Mouse (Mus musculus) heart, embryonic 12.5 days (tissue): ENCODE measurements at regions not wholly inside any gene's neighbourhood (a gene's known extent, or its start where the extent isn't known, plus 50 kb on each side); places are given as distances from the start of the nearest gene placed in this dataset.

Experiments
- ATAC-seq: fragments of 200-750 bp; cut with Nextera tagmentation; 2 replicates; pipeline ENCODE4 v1.8.0; 2017; ENCODE audit warnings: moderate TSS enrichment, moderate library complexity; ENCODE audit not compliant: insufficient number of reproducible peaks, low FRiP score
- H3K27ac ChIP-seq: fragments of 300-500 bp; sonication (generic); 2 replicates; pipeline ENCODE4 v1.5.1; 2016; ENCODE audit warnings: mild to moderate bottlenecking, moderate library complexity; ENCODE audit not compliant: poor library complexity, severe bottlenecking
- H3K27me3 ChIP-seq: fragments of 300-500 bp; sonication (generic); replicated peaks from 2 replicates; pipeline ENCODE4 v1.6.1; 2016; ENCODE audit warnings: mild to moderate bottlenecking, moderate library complexity
- H3K36me3 ChIP-seq: fragments of 300-500 bp; sonication (generic); 2 replicates; pipeline ENCODE4 v1.6.1; 2016; ENCODE audit warnings: mild to moderate bottlenecking, moderate library complexity
- H3K4me1 ChIP-seq: fragments of 300-500 bp; sonication (generic); replicated peaks from 2 replicates; pipeline ENCODE4 v1.6.1; 2016; ENCODE audit warnings: mild to moderate bottlenecking
- H3K4me2 ChIP-seq: fragments of 300-500 bp; sonication (generic); 2 replicates; pipeline ENCODE4 v1.6.1; 2016; ENCODE audit warnings: mild to moderate bottlenecking, moderate library complexity
- H3K4me3 ChIP-seq: fragments of 300-500 bp; sonication (generic); 2 replicates; pipeline ENCODE4 v1.5.1; 2016; ENCODE audit warnings: mild to moderate bottlenecking
- H3K9ac ChIP-seq: fragments of 300-500 bp; sonication (generic); 2 replicates; pipeline ENCODE4 v1.6.1; 2016; ENCODE audit warnings: mild to moderate bottlenecking, moderate library complexity
- H3K9me3 ChIP-seq: fragments of 300-500 bp; sonication (generic); replicated peaks from 2 replicates; pipeline ENCODE4 v1.6.1; 2016; ENCODE audit warnings: mild to moderate bottlenecking, moderate library complexity
- WGBS: fragments of 180-500 bp; shearing (Covaris S2); methylation state at CpG from one replicate; pipeline ENCODE4 v1.1.7; 2016; 5-methylcytosine and 5-hydroxymethylcytosine counted together

DNA sequence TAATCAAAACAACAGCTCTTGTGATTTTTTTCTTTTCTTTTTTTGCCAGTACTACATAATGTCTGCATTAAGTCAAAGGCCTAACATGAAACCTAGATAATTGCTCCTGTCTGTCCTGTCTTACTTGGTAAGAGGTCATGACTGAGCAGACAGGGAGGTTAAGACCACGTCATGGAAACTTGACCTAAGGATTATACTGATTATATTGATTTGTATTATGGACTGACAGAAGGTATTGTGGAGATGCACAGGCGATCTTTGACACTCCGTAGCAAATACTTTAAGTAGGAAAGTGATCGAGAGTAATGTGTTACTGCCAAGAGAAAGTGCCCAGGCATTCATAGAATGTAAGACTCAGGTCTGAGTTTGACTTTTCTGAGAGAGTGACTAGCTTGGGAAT lies 543.8 kb upstream of the Adgrl2 start:
- Histone ChIP-seq H3K4me2 (no peak overlapping the region), H3K9ac (no peak overlapping the region), H3K4me3 (no peak overlapping the region), H3K27ac (no peak overlapping the region), H3K36me3 (no peaks in the 10 kb centered on the region), H3K9me3 (no peaks in the 10 kb centered on the region), H3K4me1 (no peaks in the 10 kb centered on the region), H3K27me3 (no peaks in the 10 kb centered on the region)
- no peak for ATAC-seq
- WGBS: 49% methylated on average over 4 of the region's 4 CpGs

DNA sequence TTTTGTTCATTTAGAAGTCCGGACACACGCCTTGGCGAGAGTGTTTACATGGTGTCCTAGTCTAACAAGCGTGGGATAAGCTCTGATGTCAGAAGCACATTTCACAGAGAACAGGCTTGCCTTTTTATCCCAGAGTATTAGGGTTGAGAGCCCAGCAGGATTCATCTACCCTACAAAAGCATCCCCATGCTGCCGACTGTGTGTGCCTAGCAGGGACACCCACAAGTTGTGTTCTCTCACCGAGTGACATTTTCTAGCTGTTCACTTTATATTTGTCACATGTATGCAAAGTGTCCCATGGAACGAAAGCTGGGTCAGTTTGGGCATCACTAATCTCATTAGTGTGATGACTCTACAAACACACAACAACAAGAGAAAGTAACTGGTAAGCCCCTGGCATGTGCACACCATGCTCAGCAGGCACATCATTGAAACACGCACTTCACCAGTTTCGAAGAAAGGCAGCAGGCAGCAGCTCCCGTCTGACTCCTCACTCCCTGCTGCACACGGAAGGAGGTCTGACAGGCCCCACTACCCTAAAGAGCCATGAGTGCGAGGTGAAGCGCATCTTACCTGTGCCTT lies 539.8 kb upstream of the Adgrl2 start:
- WGBS: 84% methylated on average over 13 of the region's 13 CpGs
- no peak for ATAC-seq
- no peaks in the 10 kb centered on the region for H3K9me3 ChIP-seq
- H3K4me3 ChIP-seq: no peak overlapping the region
- no peaks in the 10 kb centered on the region for H3K4me1 ChIP-seq
- H3K27me3 ChIP-seq: no peaks in the 10 kb centered on the region
- H3K9ac ChIP-seq: no peak overlapping the region
- no peak overlapping the region for H3K4me2 ChIP-seq
- no peak overlapping the region for H3K27ac ChIP-seq
- H3K36me3 ChIP-seq: no peaks in the 10 kb centered on the region

DNA sequence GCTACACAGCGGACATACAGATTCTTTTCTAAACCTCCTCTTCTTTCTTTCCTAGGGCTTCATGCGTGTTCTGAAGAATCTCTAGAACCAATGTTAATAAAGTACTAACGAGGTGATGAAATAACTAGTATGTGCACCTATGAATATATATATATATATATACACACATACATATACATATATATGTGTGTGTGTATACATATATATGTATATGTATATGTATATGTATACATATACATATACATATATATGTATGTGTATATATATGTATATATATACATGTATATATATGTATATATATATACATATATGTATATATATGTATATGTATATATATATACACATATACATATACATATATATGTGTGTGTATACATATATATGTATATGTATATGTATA lies 536.2 kb upstream of the Adgrl2 start:
- Histone ChIP-seq H3K4me3 (no peak overlapping the region), H3K4me2 (no peak overlapping the region), H3K27ac (no peak overlapping the region), H3K9me3 (no peaks in the 10 kb centered on the region), H3K27me3 (no peaks in the 10 kb centered on the region; the same call in 1 of the 2 replicates), H3K9ac (no peak overlapping the region), H3K4me1 (no peaks in the 10 kb centered on the region), H3K36me3 (no peaks in the 10 kb centered on the region)
- no peak for ATAC-seq
- WGBS: 91% methylated on average over 3 of the region's 3 CpGs

DNA sequence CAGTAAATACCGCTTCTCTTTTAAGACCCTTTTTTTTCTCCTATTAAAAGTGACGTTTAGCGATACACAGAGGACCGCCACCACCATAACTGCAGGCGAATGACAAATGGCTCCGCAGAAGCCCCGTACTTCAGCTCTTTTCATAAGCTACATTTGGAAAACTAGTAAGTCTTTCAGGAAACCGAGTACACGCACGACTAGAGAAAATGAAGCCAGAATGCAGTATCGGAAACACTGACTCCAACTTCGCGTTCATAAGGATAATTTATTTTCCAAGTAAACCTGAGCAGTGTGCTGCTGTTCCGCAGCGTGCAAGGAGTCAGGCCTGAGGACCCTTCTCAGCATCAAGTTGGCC lies 529.2 kb upstream of the Adgrl2 start:
- H3K4me1 ChIP-seq: 0 out of 2 replicates have a peak, but pooled peaks cover 6% of the 10 kb centered on the region

DNA sequence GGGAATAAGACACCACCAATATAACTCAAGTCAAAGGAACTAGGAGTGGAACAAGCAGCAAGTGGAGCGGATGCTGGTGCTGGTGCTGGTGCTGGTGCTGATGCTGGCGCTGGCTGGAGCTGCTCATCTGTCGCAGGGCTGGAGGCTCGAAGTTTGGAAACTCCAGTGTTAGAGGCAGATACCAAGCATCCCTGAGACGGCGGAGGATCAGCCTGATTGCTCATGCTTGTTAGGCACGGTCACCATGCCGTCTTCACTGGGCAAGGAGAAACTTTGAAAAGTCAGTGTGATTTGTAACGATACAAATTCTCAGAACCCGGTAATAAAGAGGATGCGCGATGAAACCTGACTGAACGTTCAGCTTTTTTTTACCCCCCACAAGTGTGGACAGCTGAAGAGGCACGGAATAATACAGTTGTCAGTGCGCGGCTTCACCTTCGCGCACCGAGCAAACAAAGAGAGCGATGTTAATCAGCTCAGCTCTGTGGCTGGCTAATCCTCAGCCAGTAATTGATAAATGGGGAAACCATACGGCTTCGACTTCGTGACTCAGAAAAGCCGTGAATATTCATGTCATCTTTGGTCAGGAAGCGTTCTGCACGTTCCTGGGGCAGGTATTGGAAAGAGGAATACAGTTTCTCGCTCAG lies 528.7 kb upstream of the Adgrl2 start:
- H3K27ac ChIP-seq: no peak overlapping the region
- H3K4me2 ChIP-seq: peak overlapping the region; percentile 78
- peak overlapping the region; percentile 48 for H3K4me3 ChIP-seq
- 0 out of 2 replicates have a peak, but pooled peaks cover 6% of the 10 kb centered on the region for H3K4me1 ChIP-seq
- H3K9ac ChIP-seq: peak overlapping the region; percentile 44
- H3K9me3 ChIP-seq: no peaks in the 10 kb centered on the region; the same call in 1 of the 2 replicates
- no peaks in the 10 kb centered on the region for H3K36me3 ChIP-seq
- 6% methylated on average over 27 of the region's 27 CpGs for WGBS
- H3K27me3 ChIP-seq: peaks cover 23% of the 10 kb centered on the region
- ATAC-seq: no peak

More for the DNA sequence above, 529.2 kb upstream of the Adgrl2 start:
- Histone ChIP-seq H3K9ac (peak overlapping the region; percentile 44), H3K36me3 (no peaks in the 10 kb centered on the region), H3K4me2 (peak overlapping the region; percentile 78), H3K9me3 (no peaks in the 10 kb centered on the region; the same call in 1 of the 2 replicates), H3K4me3 (peak overlapping the region; percentile 48), H3K27me3 (peaks cover 23% of the 10 kb centered on the region), H3K27ac (no peak overlapping the region)
- 32% methylated on average over 15 of the region's 15 CpGs for WGBS
- no peak for ATAC-seq

DNA sequence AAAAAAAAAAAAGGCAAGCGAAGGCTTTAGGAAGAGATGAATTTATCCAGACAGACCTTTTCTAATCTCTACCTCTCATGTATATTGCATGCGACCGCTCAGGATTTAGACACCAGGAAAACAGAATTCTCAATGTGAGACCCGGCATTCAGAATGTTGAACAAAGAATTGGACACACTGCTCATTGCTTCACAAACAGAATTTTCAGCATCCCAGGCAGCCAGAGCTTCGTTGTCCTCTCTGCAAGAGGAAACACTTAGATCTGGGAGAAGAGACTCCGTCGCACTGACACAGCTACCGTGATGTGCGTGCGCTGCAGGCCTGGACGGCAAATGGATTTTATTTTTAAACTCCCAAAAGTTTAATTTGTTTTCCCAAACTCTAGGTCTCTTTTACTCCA lies 527.2 kb upstream of the Adgrl2 start:
- ATAC-seq: no peak
- Histone ChIP-seq H3K36me3 (no peaks in the 10 kb centered on the region), H3K9me3 (no peaks in the 10 kb centered on the region; the same call in 1 of the 2 replicates), H3K4me1 (0 out of 2 replicates have a peak, but pooled peaks cover 6% of the 10 kb centered on the region), H3K4me2 (no peak overlapping the region), H3K27ac (no peak overlapping the region), H3K9ac (no peak overlapping the region), H3K27me3 (peaks cover 23% of the 10 kb centered on the region), H3K4me3 (no peak overlapping the region)
- WGBS: 84% methylated on average over 11 of the region's 11 CpGs

DNA sequence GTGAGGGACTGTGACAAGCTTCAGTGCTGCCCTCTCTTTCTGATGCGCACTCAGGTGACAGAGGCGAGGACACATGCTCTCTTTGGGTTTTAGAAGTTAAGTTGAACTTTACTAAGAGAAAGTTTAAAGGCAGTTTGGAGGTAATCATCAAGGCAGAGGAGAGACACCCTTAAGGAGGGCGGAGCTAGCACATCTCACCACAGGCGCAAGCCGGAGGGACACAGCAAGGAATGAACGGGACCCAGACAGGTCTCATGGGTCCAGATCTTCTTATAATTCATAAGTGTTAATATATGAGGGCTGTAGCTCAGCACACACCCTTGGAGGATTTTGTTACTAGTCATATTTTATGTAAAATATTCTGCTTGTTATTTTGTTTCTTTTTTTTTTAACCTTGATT lies 518.8 kb upstream of the Adgrl2 start:
- Histone ChIP-seq H3K4me3 (peak overlapping the region; percentile 20), H3K27me3 (peaks cover under 1% of the 10 kb centered on the region; the same call in 1 of the 2 replicates), H3K4me2 (peak overlapping the region; percentile 49), H3K9me3 (no peaks in the 10 kb centered on the region), H3K27ac (peak overlapping the region; percentile 63), H3K36me3 (no peaks in the 10 kb centered on the region), H3K4me1 (peaks cover 12% of the 10 kb centered on the region), H3K9ac (no peak overlapping the region)
- ATAC-seq: no peak; the same call in 1 of the 2 replicates
- WGBS: 45% methylated on average over 6 of the region's 6 CpGs

DNA sequence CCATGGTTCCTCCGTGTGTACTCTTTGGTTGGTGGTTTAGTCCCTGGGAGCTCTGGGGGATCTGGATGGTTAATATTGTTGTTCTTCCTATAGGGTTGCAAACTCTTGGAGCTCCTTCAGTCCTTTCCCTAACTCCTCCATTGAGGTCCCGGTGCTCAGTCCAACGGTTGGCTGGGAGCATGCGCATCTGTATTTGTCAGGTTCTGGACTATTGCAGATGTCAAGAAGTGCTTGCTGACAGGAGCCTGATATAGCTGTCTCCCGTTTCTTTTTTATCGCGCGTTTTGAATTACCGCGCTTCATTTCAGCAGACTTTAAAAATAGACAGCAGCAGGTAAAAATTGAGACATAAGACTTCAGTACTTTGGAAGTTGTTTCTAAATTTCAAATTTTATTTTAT lies 518.3 kb upstream of the Adgrl2 start:
- Histone ChIP-seq H3K4me3 (peak overlapping the region; percentile 20), H3K27ac (peak overlapping the region; percentile 73), H3K9me3 (no peaks in the 10 kb centered on the region), H3K4me2 (peak overlapping the region; percentile 49), H3K27me3 (peaks cover 3% of the 10 kb centered on the region; the same call in 1 of the 2 replicates), H3K4me1 (peaks cover 12% of the 10 kb centered on the region), H3K36me3 (no peaks in the 10 kb centered on the region), H3K9ac (no peak overlapping the region)
- ATAC-seq: peak; percentile 83; the same call in 1 of the 2 replicates
- WGBS: 26% methylated on average over 10 of the region's 10 CpGs

DNA sequence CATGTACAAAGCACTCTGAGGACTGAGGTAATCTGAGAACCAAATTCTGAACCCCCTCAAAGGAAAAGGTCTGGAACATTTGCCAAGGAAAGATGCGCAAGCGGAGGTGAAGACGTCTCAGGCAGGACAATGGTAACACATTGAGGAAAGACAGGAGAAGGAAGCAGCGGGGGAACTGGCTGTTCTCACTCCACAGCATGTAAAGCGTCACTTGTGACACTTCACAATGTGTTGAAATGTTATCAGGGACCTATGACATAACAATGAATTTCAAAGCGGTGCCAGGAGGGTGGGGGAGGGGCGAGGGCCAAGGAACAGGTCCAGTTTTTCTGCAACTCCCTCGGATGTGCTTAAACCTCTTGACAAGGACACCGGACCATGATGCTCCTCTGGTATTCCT lies 515.3 kb upstream of the Adgrl2 start:
- Histone ChIP-seq H3K4me2 (peak overlapping the region; percentile 35), H3K4me1 (peaks cover 11% of the 10 kb centered on the region), H3K9ac (no peak overlapping the region), H3K4me3 (no peak overlapping the region), H3K36me3 (no peaks in the 10 kb centered on the region), H3K27ac (no peak overlapping the region), H3K27me3 (peaks cover 3% of the 10 kb centered on the region; the same call in 1 of the 2 replicates), H3K9me3 (no peaks in the 10 kb centered on the region)
- ATAC-seq: peak; percentile 53; the same call in 1 of the 2 replicates
- WGBS: 10% methylated on average over 9 of the region's 9 CpGs

DNA sequence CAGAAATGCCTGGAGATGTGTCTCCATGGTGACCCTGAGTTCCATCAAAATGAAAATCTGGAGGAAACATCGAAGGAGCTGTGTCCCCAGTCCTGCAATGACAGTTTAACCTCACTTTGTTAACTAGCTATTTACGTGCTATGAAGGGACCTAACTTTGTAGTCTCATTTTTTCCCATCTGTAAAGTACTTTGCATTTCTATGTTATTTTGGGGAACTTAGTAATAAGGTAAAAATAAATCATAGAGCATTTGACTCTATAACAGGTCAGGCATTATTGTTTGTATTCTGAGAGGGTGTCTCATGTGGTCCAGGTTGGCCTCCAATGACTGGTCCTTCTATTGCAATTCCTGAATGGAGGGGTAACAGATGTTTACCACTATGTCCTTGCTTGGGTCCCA lies 513.6 kb upstream of the Adgrl2 start:
- no peak for ATAC-seq
- Histone ChIP-seq H3K27ac (no peak overlapping the region), H3K4me3 (no peak overlapping the region), H3K9me3 (no peaks in the 10 kb centered on the region), H3K4me1 (peaks cover 9% of the 10 kb centered on the region), H3K36me3 (no peaks in the 10 kb centered on the region), H3K4me2 (no peak overlapping the region), H3K27me3 (peaks cover 3% of the 10 kb centered on the region; the same call in 1 of the 2 replicates), H3K9ac (no peak overlapping the region)
- 80% methylated on average over 2 of the region's 2 CpGs for WGBS

DNA sequence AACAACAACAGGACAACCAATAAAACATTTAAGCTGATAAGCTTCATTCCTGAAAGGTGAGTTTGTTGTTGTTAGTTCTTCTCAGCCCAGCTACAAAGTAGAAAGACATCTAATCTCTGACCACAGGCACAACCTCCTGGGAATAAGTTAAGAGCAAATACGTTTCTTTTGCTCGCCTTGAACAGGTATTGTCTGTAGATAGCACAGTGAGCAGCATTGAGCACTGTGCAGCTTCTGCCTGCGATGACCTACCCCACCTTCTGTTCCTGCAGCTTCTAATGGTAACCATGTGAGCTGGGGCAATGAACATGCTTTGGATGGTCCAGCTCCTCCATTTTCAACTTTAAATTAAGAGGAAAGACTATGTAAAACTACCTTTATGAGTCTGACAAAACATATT lies 509.8 kb upstream of the Adgrl2 start:
- Histone ChIP-seq H3K36me3 (no peaks in the 10 kb centered on the region), H3K4me3 (no peak overlapping the region), H3K9ac (no peak overlapping the region), H3K4me2 (no peak overlapping the region), H3K27me3 (peaks cover 3% of the 10 kb centered on the region; the same call in 1 of the 2 replicates), H3K4me1 (no peaks in the 10 kb centered on the region), H3K27ac (no peak overlapping the region), H3K9me3 (no peaks in the 10 kb centered on the region)
- WGBS: 72% methylated on average over 3 of the region's 3 CpGs
- no peak for ATAC-seq
